Comparison of ENCODE assay signal across 13 mouse cellular contexts in genomic region chr15:79506460-79506859, GRCm38 (mm10). TPM values are rescaled to one million over a fixed set of nuclear protein-coding genes. Genes with fewer than 3 reads are reported as not detected.
DNase-seq lines count a peak whose midpoint lies in the region; ATAC-seq and TF ChIP-seq lines count a peak whose summit lies in the region.
"Had no signal": no experiment of that assay in that cellular context is flagged by ENCODE, and none has a peak within 500 bp of the region (broad histone marks: within the 10 kb centered on the region; RNA-seq: fewer than 3 reads in every experiment).

No protein-coding gene starts in this region.

- H3K9ac ChIP-seq in kidney, postnatal 0 days (ENCODE audit: low read depth, low read length), result no peak overlapping the region
- no peak overlapping the region for H3K9ac ChIP-seq in kidney, embryonic 14.5 days (ENCODE audit: low read depth, low read length)
- no peak overlapping the region for H3K9ac ChIP-seq in forebrain, embryonic 13.5 days
- H3K9ac ChIP-seq in midbrain, embryonic 14.5 days (replicated peaks; ENCODE audit: low read length), result no peak overlapping the region; the same call in 1 of the 2 replicates

- no peaks in the 10 kb centered on the region for H3K36me3 ChIP-seq in kidney, postnatal 0 days (ENCODE audit: insufficient read depth, low read length)
- H3K36me3 ChIP-seq in kidney, embryonic 14.5 days (ENCODE audit: control insufficient read depth, insufficient read depth, low read length), result no peaks in the 10 kb centered on the region
- H3K36me3 ChIP-seq in embryonic facial prominence, embryonic 10.5 days (replicated peaks), result no peaks in the 10 kb centered on the region
- H3K36me3 ChIP-seq in forebrain, embryonic 13.5 days (ENCODE audit: poor library complexity, severe bottlenecking), result no peaks in the 10 kb centered on the region
- H3K36me3 ChIP-seq in midbrain, embryonic 14.5 days (ENCODE audit: control insufficient read depth, insufficient read depth, low read length), result no peaks in the 10 kb centered on the region
- H3K36me3 ChIP-seq: embryonic facial prominence, embryonic 12.5 days had no signal

- H3K27me3 ChIP-seq in kidney, postnatal 0 days (ENCODE audit: insufficient read depth, low read length), result peaks cover 51% of the 10 kb centered on the region
- peaks cover 80% of the 10 kb centered on the region for H3K27me3 ChIP-seq in kidney, embryonic 14.5 days (ENCODE audit: control insufficient read depth, insufficient read depth, low read length)
- H3K27me3 ChIP-seq in embryonic facial prominence, embryonic 10.5 days (replicated peaks; ENCODE audit: low read depth, poor library complexity, severe bottlenecking), result peaks cover 100% of the 10 kb centered on the region
- peaks cover 93% of the 10 kb centered on the region for H3K27me3 ChIP-seq in forebrain, embryonic 13.5 days
- peaks cover 72% of the 10 kb centered on the region for H3K27me3 ChIP-seq in midbrain, embryonic 14.5 days (ENCODE audit: control insufficient read depth, insufficient read depth, low read length)

- peaks cover 10% of the 10 kb centered on the region; the same call in 1 of the 2 replicates for H3K4me1 ChIP-seq in kidney, postnatal 0 days (replicated peaks; ENCODE audit: insufficient read depth, low read length)
- H3K4me1 ChIP-seq in kidney, embryonic 14.5 days (ENCODE audit: control insufficient read depth, insufficient read depth, low read length), result peaks cover 10% of the 10 kb centered on the region
- H3K4me1 ChIP-seq in embryonic facial prominence, embryonic 10.5 days, result peaks cover 37% of the 10 kb centered on the region
- peaks cover 40% of the 10 kb centered on the region for H3K4me1 ChIP-seq in forebrain, embryonic 13.5 days
- peaks cover 23% of the 10 kb centered on the region for H3K4me1 ChIP-seq in midbrain, embryonic 14.5 days (ENCODE audit: control insufficient read depth, insufficient read depth, low read length)

- H3K27ac ChIP-seq in kidney, postnatal 0 days, result no peak overlapping the region
- no peak overlapping the region for H3K27ac ChIP-seq in kidney, embryonic 14.5 days (ENCODE audit: low read depth, low read length)
- H3K27ac ChIP-seq in embryonic facial prominence, embryonic 10.5 days (replicated peaks), result no peak overlapping the region
- H3K27ac ChIP-seq in forebrain, embryonic 13.5 days, result no peak overlapping the region
- H3K27ac ChIP-seq in midbrain, embryonic 14.5 days (replicated peaks; ENCODE audit: low read depth, low read length), result no peak overlapping the region
- H3K27ac ChIP-seq: embryonic facial prominence, embryonic 12.5 days had no signal

- H3K9me3 ChIP-seq in kidney, postnatal 0 days (replicated peaks; ENCODE audit: low read length), result no peaks in the 10 kb centered on the region
- H3K9me3 ChIP-seq in kidney, embryonic 14.5 days (ENCODE audit: control insufficient read depth, low read length), result no peaks in the 10 kb centered on the region
- no peaks in the 10 kb centered on the region for H3K9me3 ChIP-seq in embryonic facial prominence, embryonic 10.5 days
- H3K9me3 ChIP-seq in forebrain, embryonic 13.5 days (replicated peaks), result no peaks in the 10 kb centered on the region
- H3K9me3 ChIP-seq in midbrain, embryonic 14.5 days (ENCODE audit: control insufficient read depth, low read length), result no peaks in the 10 kb centered on the region
- H3K9me3 ChIP-seq: embryonic facial prominence, embryonic 12.5 days had no signal

- DNase-seq in kidney, postnatal 0 days (ENCODE audit: low spot score), result no peak
- DNase-seq in embryonic facial prominence, embryonic 10.5 days (ENCODE audit: low spot score), result no peak
- DNase-seq in midbrain, embryonic 14.5 days, result no peak
- DNase-seq in retina, embryonic 14.5 days (ENCODE audit: low spot score), result no peak
- no peak for DNase-seq in left cerebral cortex, postnatal 4 days
- DNase-seq: cerebellum, adult 9-11 months; thymus, adult 18-20 months had no signal

- ATAC-seq in kidney, postnatal 0 days (replicated peaks; ENCODE audit: low FRiP score, low read depth), result no peak
- no peak for ATAC-seq in kidney, embryonic 14.5 days (ENCODE audit: low FRiP score, low TSS enrichment)
- ATAC-seq in forebrain, embryonic 13.5 days, result no peak
- no peak for ATAC-seq in midbrain, embryonic 14.5 days (ENCODE audit: low FRiP score, low TSS enrichment)

- intact Hi-C loops in left cerebral cortex, postnatal 4 days (cut with DNase I), result no loop called here

- H3K4me2 ChIP-seq in kidney, postnatal 0 days (ENCODE audit: low read length), result peak overlapping the region; percentile 99; the same call in 1 of the 2 replicates
- H3K4me2 ChIP-seq in kidney, embryonic 14.5 days (replicated peaks; ENCODE audit: low read depth, low read length), result no peak overlapping the region
- peak overlapping the region; percentile 97 for H3K4me2 ChIP-seq in forebrain, embryonic 13.5 days
- peak overlapping the region; percentile 99 for H3K4me2 ChIP-seq in midbrain, embryonic 14.5 days (ENCODE audit: low read length)

- WGBS in kidney, postnatal 0 days, result 27% methylated on average over 7 of the region's 7 CpGs
- WGBS in kidney, embryonic 14.5 days, result 26% methylated on average over 7 of the region's 7 CpGs
- WGBS in embryonic facial prominence, embryonic 10.5 days, result 32% methylated on average over 7 of the region's 7 CpGs
- 31% methylated on average over 7 of the region's 7 CpGs for WGBS in forebrain, embryonic 13.5 days
- 42% methylated on average over 7 of the region's 7 CpGs for WGBS in midbrain, embryonic 14.5 days

- TF ChIP-seq CTCF in kidney, postnatal 0 days (IDR thresholded peaks at IDR 0.05; ENCODE audit: low read depth), result no peak

- H3K4me3 ChIP-seq in kidney, postnatal 0 days (replicated peaks; ENCODE audit: low read depth, low read length), result peak overlapping the region; percentile 55; the same call in 1 of the 2 replicates
- no peak overlapping the region; the same call in 1 of the 2 replicates for H3K4me3 ChIP-seq in kidney, embryonic 14.5 days (ENCODE audit: low read length)
- peak overlapping the region; percentile 70 for H3K4me3 ChIP-seq in embryonic facial prominence, embryonic 10.5 days
- H3K4me3 ChIP-seq in forebrain, embryonic 13.5 days, result no peak overlapping the region
- H3K4me3 ChIP-seq in midbrain, embryonic 14.5 days (replicated peaks; ENCODE audit: low read depth, low read length), result no peak overlapping the region

RNA-seq across cellular contexts. Expression of gene Kcnj4, which starts 1.4 kb away (rescaled TPM):
- polyA plus RNA-seq in kidney, postnatal 0 days (2015; fragmentation: Nextera tagmentation; extraction: Ambion mirVana), result 0.11 TPM in 1 of 2 replicates, not detected in the other
- polyA plus RNA-seq in kidney, embryonic 14.5 days (2014; fragmentation: Nextera tagmentation; extraction: Ambion mirVana), result 0.23 TPM in 1 of 2 replicates, not detected in the other
- polyA plus RNA-seq in embryonic facial prominence, embryonic 10.5 days (2016; fragmentation: Nextera tagmentation; extraction: Ambion mirVana), result not detected in 2 replicates
- polyA plus RNA-seq in forebrain, embryonic 13.5 days (2015; fragmentation: Nextera tagmentation; extraction: Ambion mirVana), result not detected in 2 replicates
- 0.23 TPM in 1 of 2 replicates, not detected in the other for polyA plus RNA-seq in midbrain, embryonic 14.5 days (2014; fragmentation: Nextera tagmentation; extraction: Ambion mirVana)
- 10 to 100 TPM; 29.9 to 39.5 TPM for total RNA-seq in left cerebral cortex, postnatal 4 days (2021)
- total RNA-seq: hematopoietic stem cell, adult 5-6 weeks had no signal
- polyA plus RNA-seq: embryonic facial prominence, embryonic 12.5 days; lung, embryonic 16.5 days; spleen, adult 2 months had no signal

RNA-seq across cellular contexts. Expression of gene Kdelr3, which starts 9.8 kb away (rescaled TPM):
- 41.6 and 54.9 TPM in 2 replicates for polyA plus RNA-seq in kidney, postnatal 0 days (2015; fragmentation: Nextera tagmentation; extraction: Ambion mirVana)
- polyA plus RNA-seq in kidney, embryonic 14.5 days (2014; fragmentation: Nextera tagmentation; extraction: Ambion mirVana), result 38.2 and 40.1 TPM in 2 replicates
- 7.1 and 8.8 TPM in 2 replicates for polyA plus RNA-seq in embryonic facial prominence, embryonic 10.5 days (2016; fragmentation: Nextera tagmentation; extraction: Ambion mirVana)
- 5.1 and 6.4 TPM in 2 replicates for polyA plus RNA-seq in forebrain, embryonic 13.5 days (2015; fragmentation: Nextera tagmentation; extraction: Ambion mirVana)
- 5.4 and 7.1 TPM in 2 replicates for polyA plus RNA-seq in midbrain, embryonic 14.5 days (2014; fragmentation: Nextera tagmentation; extraction: Ambion mirVana)
- under 1 TPM; 0.72 to 0.91 TPM for total RNA-seq in left cerebral cortex, postnatal 4 days (2021)
- total RNA-seq: hematopoietic stem cell, adult 5-6 weeks had no signal

RNA-seq across cellular contexts. Expression of gene Ddx17, which starts 40.1 kb away (rescaled TPM):
- 38.6 and 39.9 TPM in 2 replicates for polyA plus RNA-seq in kidney, postnatal 0 days (2015; fragmentation: Nextera tagmentation; extraction: Ambion mirVana)
- 84.7 and 93.8 TPM in 2 replicates for polyA plus RNA-seq in kidney, embryonic 14.5 days (2014; fragmentation: Nextera tagmentation; extraction: Ambion mirVana)
- polyA plus RNA-seq in embryonic facial prominence, embryonic 10.5 days (2016; fragmentation: Nextera tagmentation; extraction: Ambion mirVana), result 43.7 and 44.9 TPM in 2 replicates
- polyA plus RNA-seq in forebrain, embryonic 13.5 days (2015; fragmentation: Nextera tagmentation; extraction: Ambion mirVana), result 61.5 and 66.8 TPM in 2 replicates
- polyA plus RNA-seq in midbrain, embryonic 14.5 days (2014; fragmentation: Nextera tagmentation; extraction: Ambion mirVana), result 115 and 137 TPM in 2 replicates
- 100 to 1,000 TPM; 446 to 452 TPM for total RNA-seq in left cerebral cortex, postnatal 4 days (2021)

RNA-seq across cellular contexts. Expression of gene Csnk1e, which starts 51.1 kb away (rescaled TPM):
- 50.9 and 53.9 TPM in 2 replicates for polyA plus RNA-seq in kidney, postnatal 0 days (2015; fragmentation: Nextera tagmentation; extraction: Ambion mirVana)
- 88.8 and 107 TPM in 2 replicates for polyA plus RNA-seq in kidney, embryonic 14.5 days (2014; fragmentation: Nextera tagmentation; extraction: Ambion mirVana)
- 143 and 156 TPM in 2 replicates for polyA plus RNA-seq in embryonic facial prominence, embryonic 10.5 days (2016; fragmentation: Nextera tagmentation; extraction: Ambion mirVana)
- polyA plus RNA-seq in forebrain, embryonic 13.5 days (2015; fragmentation: Nextera tagmentation; extraction: Ambion mirVana), result 200 and 208 TPM in 2 replicates
- 225 and 226 TPM in 2 replicates for polyA plus RNA-seq in midbrain, embryonic 14.5 days (2014; fragmentation: Nextera tagmentation; extraction: Ambion mirVana)
- total RNA-seq in left cerebral cortex, postnatal 4 days (2021), result 100 to 1,000 TPM; 285 to 296 TPM

Comparison
In these comparisons a context has a peak if more than half of its experiments do, and no peak if none do; other contexts are left out.
1. H3K4me3 ChIP-seq: peak in kidney, postnatal 0 days (single experiment) and embryonic facial prominence, embryonic 10.5 days (single experiment); none in kidney, embryonic 14.5 days (single experiment), forebrain, embryonic 13.5 days (single experiment) and midbrain, embryonic 14.5 days (single experiment).